Mouse (Mus musculus) gonadal fat pad, adult 2 months (tissue): ENCODE results near the gene Hacd3. TPM values are rescaled to one million over a fixed set of nuclear protein-coding genes. Genes with fewer than 3 reads are reported as not detected.

Experiments used
- DNase-seq: peaks from one replicate; pipeline ENCODE4 v3.0.0-alpha.2; 2012; ENCODE audit warnings: low read depth
- polyA plus RNA-seq: library from polyadenylated mRNA; depleted of rRNA; stranded (reverse); fragments of >200 nt; gene quantifications from 2 replicates; pipeline ENCODE4 v1.2.3, GENCODE M21; 2012; rRNA removed

Hacd3 gene
- polyA plus RNA-seq, 1 experiment = 36.9 TPM

- DNase-seq = no peak
These were observed 70.3 kb downstream of the Hacd3 start, which contains the start of gene Slc24a1 for GRCm38 (mm10) chr9:64951161-64951657. TSS of gene Slc24a1 (minus strand) at chr9:64951607.

DNA sequence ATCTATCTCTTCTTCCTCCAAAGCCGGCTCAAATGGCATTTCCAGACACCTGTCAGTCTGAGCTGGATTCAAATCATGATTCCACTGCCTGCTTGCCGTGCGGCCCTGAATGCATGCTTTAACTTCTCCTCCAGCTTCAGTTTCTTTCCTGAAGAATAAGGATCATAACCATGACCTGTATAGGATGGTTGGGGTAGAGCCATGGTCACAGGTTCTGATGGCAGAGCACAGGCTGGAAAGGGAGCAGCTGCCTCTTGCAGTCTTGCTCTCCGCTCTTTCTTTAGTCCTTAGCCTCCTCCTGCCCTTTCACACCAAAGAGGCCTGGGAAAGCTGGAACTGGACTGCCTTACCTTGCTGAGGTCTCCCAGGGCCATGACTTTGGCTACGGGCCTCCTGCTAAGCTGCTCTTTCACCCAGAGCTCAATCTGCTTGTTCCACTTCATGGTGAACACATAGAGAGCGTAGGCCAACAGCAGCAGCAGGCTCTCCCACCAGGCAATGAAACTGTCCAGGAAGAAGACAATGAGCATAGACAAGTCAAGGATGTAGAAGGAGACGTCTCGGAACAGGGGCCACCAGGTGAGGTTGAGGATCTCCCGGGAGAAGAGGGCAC is 73.9 kb downstream of the Hacd3 start:
- no peak for DNase-seq

GRCm38 (mm10) chr9:64943997-64944396 is 77.5 kb downstream of the Hacd3 start:
- DNase-seq = no peak

DNA sequence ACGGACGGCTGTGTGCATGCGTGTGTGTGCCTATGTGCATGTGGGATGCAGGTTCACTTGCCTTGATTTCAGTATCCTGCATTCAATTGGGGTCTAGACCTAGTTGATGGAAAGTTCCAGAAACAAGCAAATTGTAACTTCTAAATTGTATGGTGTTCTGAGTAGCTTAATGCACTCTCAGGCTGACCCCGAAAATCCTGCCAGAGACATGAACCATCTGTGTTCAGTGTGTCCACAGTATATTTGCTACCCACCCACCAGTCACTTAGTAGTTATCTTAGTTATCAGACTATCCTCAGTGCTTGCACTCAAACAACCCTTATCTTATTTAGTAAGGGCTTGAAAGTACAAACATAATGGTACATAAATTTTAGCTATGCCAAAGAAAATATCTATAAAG is 79.8 kb downstream of the Hacd3 start:
- DNase-seq = no peak

- DNase-seq = no peak
These were observed 80.7 kb downstream of the Hacd3 start for GRCm38 (mm10) chr9:64940731-64941346.

DNA sequence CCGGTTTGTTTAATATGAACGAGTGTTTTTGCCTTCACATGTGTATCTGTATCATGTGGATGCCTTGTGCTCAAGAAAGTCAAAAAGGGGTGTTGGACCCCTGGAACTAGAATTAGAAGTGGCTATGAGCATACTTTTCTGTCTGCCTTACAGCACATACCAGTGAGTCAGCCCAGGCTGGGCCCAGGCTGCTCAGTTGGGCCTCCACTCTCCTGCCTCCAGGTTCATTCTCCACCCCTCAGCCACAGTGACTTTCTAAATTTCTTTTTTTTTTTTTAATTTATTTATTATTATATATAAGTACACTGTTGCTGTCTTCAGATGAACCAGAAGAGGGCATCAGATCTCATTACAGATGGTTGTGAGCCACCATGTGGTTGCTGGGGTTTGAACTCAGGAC is 81.7 kb downstream of the Hacd3 start:
- no peak for DNase-seq

DNA sequence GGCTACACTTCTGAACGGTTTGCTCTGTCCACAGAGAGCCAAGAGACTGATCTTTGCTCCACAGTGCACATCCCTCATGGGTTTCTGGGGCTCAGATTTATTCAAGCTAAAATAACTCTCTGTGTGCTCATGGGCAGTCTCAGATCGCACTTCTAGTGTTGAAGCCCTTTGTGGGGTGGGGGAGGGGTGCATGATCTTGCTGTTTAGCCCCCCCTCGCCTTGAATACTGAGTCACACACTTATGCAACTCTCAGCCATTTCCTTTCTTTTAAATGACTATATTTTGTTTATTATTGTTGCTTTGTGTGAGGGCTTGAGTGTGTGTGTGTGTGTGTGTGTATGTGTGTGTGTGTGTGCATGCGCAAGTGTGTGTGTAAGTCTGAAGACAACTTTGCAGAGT is 82.2 kb downstream of the Hacd3 start:
- no peak for DNase-seq

DNA sequence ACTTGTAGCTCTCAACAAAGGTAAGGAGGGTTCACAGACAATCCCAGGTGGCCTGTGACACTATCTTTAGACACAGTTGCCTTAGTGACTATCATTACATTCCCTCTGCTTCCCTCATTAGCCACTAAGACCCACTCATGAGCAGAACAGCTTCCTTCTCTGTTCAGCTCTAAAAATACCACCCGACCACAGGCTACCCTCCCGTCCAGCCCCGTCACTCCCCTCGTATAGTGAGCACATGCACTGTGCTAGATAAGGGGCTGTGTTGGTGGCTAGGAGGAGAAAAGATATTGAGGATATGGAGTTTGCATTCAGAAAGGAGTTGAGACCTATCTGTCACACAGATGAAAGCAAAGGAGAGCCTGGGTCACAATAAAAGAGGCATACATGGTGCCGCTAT is 83.0 kb downstream of the Hacd3 start:
- DNase-seq = no peak

DNA sequence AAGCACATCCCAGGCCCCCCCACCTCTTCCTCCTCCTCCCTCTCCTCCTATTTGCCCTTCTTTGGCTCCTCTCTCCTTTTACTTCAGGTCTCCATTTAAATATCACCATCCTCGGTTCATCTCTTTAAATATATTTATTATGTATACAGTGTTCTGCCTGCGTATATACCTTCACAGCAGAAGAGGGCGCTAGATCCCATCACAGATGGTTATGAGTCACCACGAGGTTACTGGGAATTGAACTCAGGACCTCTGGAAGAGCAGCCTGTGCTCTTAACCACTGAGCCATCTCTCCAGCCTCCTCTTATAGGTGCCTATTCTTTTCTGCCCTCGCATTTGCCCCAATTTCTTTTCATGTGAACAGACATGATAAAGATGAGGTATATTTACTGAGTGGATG is 84.0 kb downstream of the Hacd3 start:
- DNase-seq = no peak

Other genes with a start within 250 kb of the Hacd3 start
- gene Dennd4a, start 210.4 kb downstream of the Hacd3 start, polyA plus RNA-seq = 7.7 and 10.5 TPM in 2 replicates
- gene Slc24a1, start 70.1 kb downstream of the Hacd3 start, polyA plus RNA-seq = 0.04 TPM in 2 replicates
- gene Ints14, start 60.8 kb downstream of the Hacd3 start, polyA plus RNA-seq = 17.1 and 17.7 TPM in 2 replicates
- 44.8 and 55.8 TPM in 2 replicates for gene Dpp8, start 10.7 kb upstream of the Hacd3 start, polyA plus RNA-seq
- 2.9 and 4.7 TPM in 2 replicates for gene Igdcc4, start 79.8 kb upstream of the Hacd3 start, polyA plus RNA-seq
- gene Igdcc3, start 119.5 kb upstream of the Hacd3 start, polyA plus RNA-seq = 0.43 and 0.77 TPM in 2 replicates
- gene Parp16, start 173.7 kb upstream of the Hacd3 start, polyA plus RNA-seq = 12.9 and 18.3 TPM in 2 replicates
- 21.1 and 31.7 TPM in 2 replicates for gene Cilp, start 243.5 kb upstream of the Hacd3 start, polyA plus RNA-seq